Mouse (Mus musculus) hindbrain, postnatal 0 days (tissue): ENCODE measurements around the gene Ttf1. TPM values are rescaled to one million over a fixed set of nuclear protein-coding genes. Genes with fewer than 3 reads are reported as not detected.

Experiments
- ATAC-seq: fragments of 200-750 bp; cut with Nextera tagmentation; 2 replicates; pipeline ENCODE4 v1.8.0; 2017; ENCODE audit warnings: mild to moderate bottlenecking, moderate TSS enrichment, moderate library complexity
- DNase-seq: peaks from one replicate; pipeline ENCODE4 v3.0.0-alpha.2; 2015; ENCODE audit warnings: low spot score
- H3K27ac ChIP-seq: fragments of 300-500 bp; sonication (generic); 2 replicates; pipeline ENCODE4 v1.5.1; 2014; ENCODE audit warnings: mild to moderate bottlenecking
- H3K27me3 ChIP-seq: fragments of 300-500 bp; sonication (generic); 2 replicates; pipeline ENCODE4 v1.6.1; 2014; ENCODE audit warnings: low read length, mixed read lengths; ENCODE audit not compliant: insufficient read depth
- H3K36me3 ChIP-seq: fragments of 300-500 bp; sonication (generic); 2 replicates; pipeline ENCODE4 v1.6.1; 2014; ENCODE audit warnings: low read length, mixed read lengths; ENCODE audit not compliant: insufficient read depth
- H3K4me1 ChIP-seq: fragments of 300-500 bp; sonication (generic); 2 replicates; pipeline ENCODE4 v1.6.1; 2014; ENCODE audit warnings: antibody characterized with exemption, low read length, mixed read lengths; ENCODE audit not compliant: insufficient read depth
- H3K4me2 ChIP-seq: fragments of 300-500 bp; sonication (generic); 2 replicates; pipeline ENCODE4 v1.6.1; 2014; ENCODE audit warnings: low read depth, mild to moderate bottlenecking, low read length, moderate library complexity, mixed read lengths
- H3K4me3 ChIP-seq: fragments of 300-500 bp; sonication (generic); 2 replicates; pipeline ENCODE4 v1.5.1; 2014; ENCODE audit warnings: low read length
- H3K9ac ChIP-seq: fragments of 300-500 bp; sonication (generic); replicated peaks from 2 replicates; pipeline ENCODE4 v1.6.1; 2014; ENCODE audit warnings: mild to moderate bottlenecking, low read length, moderate library complexity, mixed read lengths
- H3K9me3 ChIP-seq: fragments of 300-500 bp; sonication (generic); 2 replicates; pipeline ENCODE4 v1.6.1; 2016; ENCODE audit warnings: low read length, mixed read lengths
- CTCF ChIP-seq: IDR thresholded peaks from 2 replicates; pipeline ENCODE4 v1.5.1; 2016; ENCODE audit warnings: antibody characterized with exemption, control low read depth, low read depth
- WGBS: fragments of 180-500 bp; shearing (Covaris S2); extraction: QIAGEN DNeasy Blood & Tissue Kit; methylation state at CpG from one replicate; pipeline ENCODE4 v1.1.7; 2014; 5-methylcytosine and 5-hydroxymethylcytosine counted together
- polyA plus RNA-seq: library from polyadenylated mRNA; unstranded; fragments of >200 nt; fragmentation: Nextera tagmentation; extraction: Ambion mirVana; gene quantifications from 2 replicates; pipeline ENCODE4 v1.2.1, GENCODE M21; 2015
- total RNA-seq: library from RNA; depleted of rRNA; stranded (reverse); fragments of >200 nt; gene quantifications from 2 replicates; pipeline ENCODE4 v1.2.3, GENCODE M21; 2014; rRNA removed

The Ttf1 gene
- total RNA-seq = 3.9 and 4.6 TPM in 2 replicates
- 3.3 and 5.2 TPM in 2 replicates for polyA plus RNA-seq

DNA sequence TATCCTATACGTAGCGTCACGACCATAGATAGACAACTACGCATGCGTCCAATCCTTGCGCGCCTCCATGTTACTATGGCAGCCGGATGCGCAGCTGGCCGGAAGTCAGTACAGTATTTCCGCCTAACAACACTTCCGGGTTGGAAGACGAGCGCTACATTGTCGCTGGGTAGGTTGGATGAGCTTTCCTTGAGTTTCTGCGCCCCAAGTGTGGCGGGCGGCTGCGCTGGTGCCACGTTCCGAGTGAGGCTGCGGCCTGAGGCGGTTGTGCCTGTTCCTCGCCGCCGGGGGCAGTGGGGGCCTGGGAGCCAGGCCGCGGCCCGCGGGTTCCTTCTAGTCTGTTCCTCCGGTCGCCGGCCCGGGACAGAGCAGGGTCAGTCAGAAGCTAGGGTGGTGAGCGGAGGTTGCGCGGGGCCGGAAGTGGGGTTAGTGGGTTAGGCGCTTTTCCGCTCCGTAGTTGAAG lies at the start of gene Ttf1:
TSS of gene Ttf1 (plus strand) at position 128 of the 463 bp plus-strand sequence.
- no peaks in the 10 kb centered on the region for H3K36me3 ChIP-seq
- ATAC-seq = peak; percentile 97
- peak within 1 kb of the TSS; percentile 83 for H3K27ac ChIP-seq
- H3K9me3 ChIP-seq = no peaks in the 10 kb centered on the region
- WGBS = under 1% methylated on average over 39 of the region's 41 CpGs
- H3K9ac ChIP-seq = peak within 1 kb of the TSS; percentile 71
- H3K4me2 ChIP-seq = peak within 1 kb of the TSS; percentile 88
- H3K4me3 ChIP-seq = peak within 1 kb of the TSS; percentile 84
- peak; percentile 98 for DNase-seq
- H3K4me1 ChIP-seq = peaks cover 7% of the 10 kb centered on the region; the same call in 1 of the 2 replicates
- TF ChIP-seq CTCF = no peak
- H3K27me3 ChIP-seq = peaks cover 8% of the 10 kb centered on the region; the same call in 1 of the 2 replicates

DNA sequence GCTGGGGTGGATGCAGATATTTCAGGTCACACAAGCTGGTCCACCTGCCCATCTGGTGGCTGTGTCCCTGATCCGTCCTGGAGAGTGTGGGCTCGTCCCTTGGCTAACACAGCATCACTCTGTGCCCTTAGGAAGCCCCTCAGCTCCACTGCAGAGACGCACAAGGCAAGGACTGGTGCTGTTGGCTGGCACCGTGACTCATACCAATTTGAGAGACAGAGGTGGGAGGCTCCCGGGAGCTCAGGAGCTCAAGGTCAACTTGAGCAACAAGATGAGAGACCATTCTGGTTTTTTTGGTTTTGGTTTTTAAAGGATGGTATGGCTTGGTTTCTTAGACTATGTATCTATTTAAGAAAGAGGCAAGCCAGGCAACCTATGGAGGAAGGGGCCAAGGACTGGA lies 47.5 kb upstream of the Ttf1 start:
- no peak for ATAC-seq
- WGBS = 82% methylated on average over 5 of the region's 5 CpGs
- no peak overlapping the region for H3K4me3 ChIP-seq
- no peak for TF ChIP-seq CTCF
- H3K4me2 ChIP-seq = no peak overlapping the region
- no peaks in the 10 kb centered on the region for H3K9me3 ChIP-seq
- H3K27ac ChIP-seq = no peak overlapping the region
- peaks cover 4% of the 10 kb centered on the region; the same call in 1 of the 2 replicates for H3K4me1 ChIP-seq
- no peaks in the 10 kb centered on the region; the same call in 1 of the 2 replicates for H3K27me3 ChIP-seq
- H3K9ac ChIP-seq = no peak overlapping the region
- H3K36me3 ChIP-seq = no peaks in the 10 kb centered on the region
- DNase-seq = no peak

GRCm38 (mm10) chr2:29016599-29017587 lies 43.2 kb upstream of the Ttf1 start:
- ATAC-seq (peak; percentile 73), DNase-seq (peak; percentile 64)
- TF ChIP-seq CTCF = no peak
- no peaks in the 10 kb centered on the region for H3K36me3 ChIP-seq
- H3K27ac ChIP-seq = peak overlapping the region; percentile 34; the same call in 1 of the 2 replicates
- WGBS = 41% methylated on average over 27 of the region's 27 CpGs
- H3K27me3 ChIP-seq = no peaks in the 10 kb centered on the region
- no peaks in the 10 kb centered on the region for H3K9me3 ChIP-seq
- H3K9ac ChIP-seq = no peak overlapping the region; the same call in 1 of the 2 replicates
- peaks cover 4% of the 10 kb centered on the region; the same call in 1 of the 2 replicates for H3K4me1 ChIP-seq
- no peak overlapping the region for H3K4me3 ChIP-seq
- peak overlapping the region; percentile 23; the same call in 1 of the 2 replicates for H3K4me2 ChIP-seq

GRCm38 (mm10) chr2:29018680-29019079 lies 41.4 kb upstream of the Ttf1 start:
- H3K4me3 ChIP-seq = no peak overlapping the region
- H3K9me3 ChIP-seq = no peaks in the 10 kb centered on the region
- H3K27me3 ChIP-seq = no peaks in the 10 kb centered on the region
- DNase-seq = no peak
- H3K9ac ChIP-seq = no peak overlapping the region
- no peak overlapping the region for H3K4me2 ChIP-seq
- no peak overlapping the region for H3K27ac ChIP-seq
- no peak for TF ChIP-seq CTCF
- peaks cover 4% of the 10 kb centered on the region; the same call in 1 of the 2 replicates for H3K4me1 ChIP-seq
- no peaks in the 10 kb centered on the region for H3K36me3 ChIP-seq
- no peak for ATAC-seq
- 35% methylated on average over 5 of the region's 5 CpGs for WGBS

- 53% methylated on average over 17 of the region's 17 CpGs for WGBS
- H3K9ac ChIP-seq = no peak overlapping the region
- TF ChIP-seq CTCF = no peak
- peak; percentile 35 for DNase-seq
- H3K4me3 ChIP-seq = no peak overlapping the region
- H3K9me3 ChIP-seq = no peaks in the 10 kb centered on the region
- no peaks in the 10 kb centered on the region for H3K36me3 ChIP-seq
- no peak overlapping the region for H3K27ac ChIP-seq
- peaks cover 4% of the 10 kb centered on the region; the same call in 1 of the 2 replicates for H3K4me1 ChIP-seq
- ATAC-seq = 0 out of 2 replicates have a peak, but pooled peaks have one; percentile 30
- H3K27me3 ChIP-seq = no peaks in the 10 kb centered on the region
- H3K4me2 ChIP-seq = no peak overlapping the region
Observed at GRCm38 (mm10) chr2:29021025-29021424, 39.0 kb upstream of the Ttf1 start.

DNA sequence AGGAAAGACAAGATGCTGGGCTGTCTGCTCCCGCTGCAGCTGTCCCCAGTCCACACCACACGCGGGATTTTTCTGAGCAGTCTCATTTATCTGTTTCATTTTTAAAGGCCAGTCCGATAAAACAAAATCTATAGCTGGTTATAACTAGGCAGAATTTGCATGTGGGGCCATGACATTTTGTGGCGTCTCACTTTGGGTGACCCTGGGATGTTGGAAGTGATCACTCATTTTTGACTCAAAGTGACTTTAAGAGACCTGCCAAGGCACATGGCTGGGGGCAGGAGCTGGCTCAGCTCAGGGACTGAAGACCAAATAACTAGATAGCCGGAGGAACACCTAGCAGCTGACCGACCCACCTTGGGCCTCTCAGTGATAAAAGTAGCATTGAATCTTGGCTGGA lies 37.1 kb upstream of the Ttf1 start:
- Histone ChIP-seq H3K9ac (no peak overlapping the region), H3K4me2 (no peak overlapping the region), H3K27me3 (no peaks in the 10 kb centered on the region), H3K4me1 (no peaks in the 10 kb centered on the region), H3K4me3 (no peak overlapping the region), H3K36me3 (no peaks in the 10 kb centered on the region), H3K27ac (no peak overlapping the region), H3K9me3 (no peaks in the 10 kb centered on the region)
- DNase-seq = no peak
- no peak for ATAC-seq
- no peak for TF ChIP-seq CTCF
- 88% methylated on average over 7 of the region's 7 CpGs for WGBS
